Comparison of ENCODE assay signal across 16 mouse cellular contexts in the genomic region with DNA sequence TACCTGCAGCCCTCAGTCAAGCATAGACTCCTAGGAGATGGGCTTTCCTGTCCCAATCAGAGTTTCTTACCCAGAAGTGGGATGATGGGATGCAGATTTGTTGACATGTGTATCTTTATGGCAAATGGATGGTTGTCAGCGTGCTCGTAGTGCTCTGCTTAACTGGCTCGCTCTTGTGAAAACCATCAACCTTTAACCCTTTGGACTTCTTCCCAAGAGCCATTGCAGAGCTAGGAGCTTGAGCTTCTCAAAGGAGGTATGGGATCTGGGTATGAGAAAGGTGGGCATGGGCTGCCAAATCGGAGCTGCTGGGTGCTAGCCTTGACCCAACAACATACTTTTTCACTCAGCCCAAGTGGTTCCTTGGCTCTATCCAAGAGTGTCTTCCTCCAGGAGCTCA.
DNase-seq lines count a peak whose midpoint lies in the region.
"Had no signal": no experiment of that assay in that cellular context is flagged by ENCODE, and none has a peak within 500 bp of the region (broad histone marks: within the 10 kb centered on the region; RNA-seq: fewer than 3 reads in every experiment).

No protein-coding gene starts in this region.

- DNase-seq in kidney, adult 11 months, result peak; percentile 22
- DNase-seq in kidney, postnatal 10 days, result no peak
- peak; percentile 28 to 52 for DNase-seq in kidney, adult 8-10 months
- DNase-seq in kidney, postnatal 25 days, result no peak
- peak; percentile 25 to 37 for DNase-seq in kidney, postnatal 36 days
- DNase-seq in kidney, postnatal 14 days, result no peak
- DNase-seq: adrenal gland, adult 2 months; adrenal gland, postnatal 10 days; adrenal gland, postnatal 25 days; cerebellum, adult 11 months; cerebellum, adult 18-20 months; cerebellum, adult 8-10 months; cerebellum, adult 9-11 months; cerebellum, postnatal 14 days; cerebellum, postnatal 36 days; embryo, embryonic 11 days had no signal

Comparison
In these comparisons a context has a peak if more than half of its experiments do, and no peak if none do; other contexts are left out.
1. DNase-seq: peak in kidney, adult 11 months (single experiment), kidney, adult 8-10 months (2 of 2) and kidney, postnatal 36 days (2 of 2); none in kidney, postnatal 10 days (single experiment), kidney, postnatal 25 days (0 of 2) and kidney, postnatal 14 days (single experiment).